ENCODE assay signal across 30 mouse cellular contexts in the genomic region with DNA sequence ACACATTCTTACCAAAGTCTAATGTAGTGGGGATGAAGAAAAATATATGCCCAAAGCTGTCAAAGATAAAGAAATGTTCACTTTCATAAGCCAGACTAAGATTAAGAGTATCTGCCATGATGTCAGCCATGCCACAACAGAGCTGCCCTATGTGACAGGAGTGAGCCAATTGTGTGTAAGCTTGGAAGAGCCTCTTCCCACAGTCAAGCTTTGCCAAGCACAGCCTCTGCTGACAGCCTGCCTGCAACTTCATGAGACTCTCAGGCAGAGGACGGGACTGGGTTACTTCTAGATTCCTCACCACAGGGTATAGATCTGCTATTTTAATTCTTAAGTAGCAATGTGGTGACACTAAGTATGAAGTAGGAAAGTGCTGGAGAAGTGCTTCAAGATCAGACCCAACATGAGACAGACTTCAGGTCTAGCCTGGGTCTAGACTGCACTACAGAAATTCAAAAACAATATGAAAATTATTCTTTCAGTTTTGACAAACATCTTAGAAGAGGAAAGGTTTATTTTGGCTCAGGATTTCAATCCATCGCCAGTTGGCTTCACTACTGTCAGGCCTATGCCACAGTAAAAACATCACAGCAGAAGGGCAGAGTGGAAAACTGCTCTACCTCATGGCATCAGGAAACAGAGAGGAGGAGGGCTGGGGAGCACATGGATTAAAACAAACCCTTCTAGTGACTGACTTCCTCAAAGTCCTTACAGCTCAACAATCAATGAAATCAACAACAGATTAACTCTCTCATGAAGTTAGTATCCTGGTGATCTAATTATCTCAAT. TPM values are rescaled to one million over a fixed set of nuclear protein-coding genes. Genes with fewer than 3 reads are reported as not detected.
"Had no signal": no experiment of that assay in that cellular context is flagged by ENCODE, and none has a peak within 500 bp of the region (broad histone marks: within the 10 kb centered on the region; RNA-seq: fewer than 3 reads in every experiment).

No protein-coding gene starts in this region.

- H3K9ac ChIP-seq: liver, embryonic 14.5 days; lung, embryonic 15.5 days; midbrain, embryonic 13.5 days; neural tube, embryonic 13.5 days had no signal

- ATAC-seq: midbrain, embryonic 13.5 days; midbrain, embryonic 16.5 days had no signal

- H3K4me3 ChIP-seq: left cerebral cortex, adult 2 months; lung, embryonic 15.5 days; megakaryocyte, embryonic 14.5 days; midbrain, embryonic 10.5 days; midbrain, embryonic 13.5 days; myocyte; neural tube, embryonic 13.5 days had no signal

- DNase-seq: kidney, postnatal 14 days; kidney, postnatal 4 days; layer of hippocampus, postnatal 36 days; lung, adult 18-20 months; lung, postnatal 10 days; lung, postnatal 36 days; retina, postnatal 1 day; right cerebral cortex, postnatal 25 days; spleen, adult 18-20 months; thymus, adult 18-20 months; thymus, postnatal 36 days had no signal

- H3K4me2 ChIP-seq: liver, embryonic 11.5 days; lung, embryonic 15.5 days; midbrain, embryonic 13.5 days; neural tube, embryonic 13.5 days had no signal

- H3K27ac ChIP-seq: left cerebral cortex, adult 2 months; liver, embryonic 14.5 days; lung, embryonic 15.5 days; midbrain, embryonic 10.5 days; midbrain, embryonic 13.5 days; neural tube, embryonic 13.5 days had no signal

- H3K27me3 ChIP-seq: lung, embryonic 15.5 days; megakaryocyte, embryonic 14.5 days; midbrain, embryonic 13.5 days; neural tube, embryonic 13.5 days had no signal

- H3K4me1 ChIP-seq: midbrain, embryonic 10.5 days had no signal

- H3K9me3 ChIP-seq: lung, embryonic 15.5 days; midbrain, embryonic 10.5 days had no signal

RNA-seq across cellular contexts. Expression of a gene that starts 58.5 kb away (rescaled TPM):
- total RNA-seq: layer of hippocampus, adult 8-10 months; layer of hippocampus, postnatal 10 days; layer of hippocampus, postnatal 36 days; left cerebral cortex, adult 2 months; left cerebral cortex, postnatal 10 days; left cerebral cortex, postnatal 36 days; monocyte, adult 5-6 weeks; neutrophil, adult 5-6 weeks had no signal
- polyA plus RNA-seq: limb, embryonic 14.5 days; lung, embryonic 15.5 days; midbrain, embryonic 10.5 days; neural tube, embryonic 13.5 days; stomach, embryonic 16.5 days; urinary bladder, adult 2 months had no signal
